Mouse (Mus musculus): ENCODE data around the gene Rab1a. TPM values are rescaled to one million over a fixed set of nuclear protein-coding genes. Genes with fewer than 3 reads are reported as not detected.
"Not testable (repeated sequence)": the region's sequence is repeated elsewhere in the genome, so short reads cannot be mapped to it uniquely, and the experiment has no call there.

Gene Rab1a
- total and polyA plus RNA-seq, 2 experiments: 50.4 to 93.4 TPM

- peaks cover 2% of the 10 kb centered on the region; the same call in 1 of the 2 replicates for H3K36me3 ChIP-seq (ENCODE audit: control insufficient read depth, insufficient read depth, low read length)
- TF ChIP-seq CTCF (IDR thresholded peaks at IDR 0.05; ENCODE audit: low read depth, low read length): no peak
- no peak for TF ChIP-seq POLR2A (IDR thresholded peaks at IDR 0.05; ENCODE audit: extremely low read depth, insufficient read depth, low read length)
- no peak overlapping the region for H3K9ac ChIP-seq (ENCODE audit: low read depth, low read length)
- WGBS: 59% methylated on average over 2 of the region's 2 CpGs
- H3K27me3 ChIP-seq (ENCODE audit: control insufficient read depth, insufficient read depth, low read length): no peaks in the 10 kb centered on the region
- no peak for DNase-seq (ENCODE audit: extremely low read depth, low read depth, low spot score)
- H3K79me2 ChIP-seq (ENCODE audit: control insufficient read depth, insufficient read depth, low read length): peaks cover 54% of the 10 kb centered on the region; the same call in 1 of the 2 replicates
- no peak overlapping the region for H3K4me3 ChIP-seq (ENCODE audit: insufficient read depth, low read depth, low read length)
- H3K4me1 ChIP-seq (ENCODE audit: control insufficient read depth, insufficient read depth, low read length): peaks cover 49% of the 10 kb centered on the region
- H3K27ac ChIP-seq (replicated peaks; ENCODE audit: insufficient read depth, low read depth, low read length): no peak overlapping the region
Measured at GRCm38 (mm10) chr11:20207589-20207988, 6.4 kb downstream of the Rab1a start.

- peaks cover 61% of the 10 kb centered on the region for H3K79me2 ChIP-seq (ENCODE audit: control insufficient read depth, insufficient read depth, low read length)
- DNase-seq (ENCODE audit: extremely low read depth, low read depth, low spot score): no peak
- no peak overlapping the region for H3K9ac ChIP-seq (ENCODE audit: low read depth, low read length)
- no peak for TF ChIP-seq POLR2A (IDR thresholded peaks at IDR 0.05; ENCODE audit: extremely low read depth, insufficient read depth, low read length)
- peaks cover 27% of the 10 kb centered on the region for H3K4me1 ChIP-seq (ENCODE audit: control insufficient read depth, insufficient read depth, low read length)
- WGBS: 53% methylated on average over 2 of the region's 2 CpGs
- no peak overlapping the region for H3K27ac ChIP-seq (replicated peaks; ENCODE audit: insufficient read depth, low read depth, low read length)
- peaks cover 20% of the 10 kb centered on the region for H3K36me3 ChIP-seq (ENCODE audit: control insufficient read depth, insufficient read depth, low read length)
- no peak overlapping the region for H3K4me3 ChIP-seq (ENCODE audit: insufficient read depth, low read depth, low read length)
- H3K27me3 ChIP-seq (ENCODE audit: control insufficient read depth, insufficient read depth, low read length): no peaks in the 10 kb centered on the region
Measured at GRCm38 (mm10) chr11:20211838-20212237, 10.6 kb downstream of the Rab1a start.

- Histone ChIP-seq H3K36me3 (ENCODE audit: control insufficient read depth, insufficient read depth, low read length) (peaks cover 39% of the 10 kb centered on the region), H3K4me1 (ENCODE audit: control insufficient read depth, insufficient read depth, low read length) (peaks cover 29% of the 10 kb centered on the region), H3K9ac (ENCODE audit: low read depth, low read length) (no peak overlapping the region), H3K27ac (replicated peaks; ENCODE audit: insufficient read depth, low read depth, low read length) (no peak overlapping the region), H3K79me2 (ENCODE audit: control insufficient read depth, insufficient read depth, low read length) (peaks cover 58% of the 10 kb centered on the region), H3K4me3 (ENCODE audit: insufficient read depth, low read depth, low read length) (no peak overlapping the region), H3K27me3 (ENCODE audit: control insufficient read depth, insufficient read depth, low read length) (no peaks in the 10 kb centered on the region)
- DNase-seq (ENCODE audit: extremely low read depth, low read depth, low spot score): no peak
- 97% methylated on average over 1 of the region's 1 CpGs for WGBS
- TF ChIP-seq POLR2A (IDR thresholded peaks at IDR 0.05; ENCODE audit: extremely low read depth, insufficient read depth, low read length): no peak
- peak; percentile 61 for TF ChIP-seq CTCF (IDR thresholded peaks at IDR 0.05; ENCODE audit: low read depth, low read length)
Measured at GRCm38 (mm10) chr11:20214779-20215178, 13.5 kb downstream of the Rab1a start.

GRCm38 (mm10) chr11:20216415-20216814 is 15.2 kb downstream of the Rab1a start:
- Histone ChIP-seq H3K27ac (replicated peaks; ENCODE audit: insufficient read depth, low read depth, low read length) (no peak overlapping the region), H3K9ac (ENCODE audit: low read depth, low read length) (no peak overlapping the region), H3K36me3 (ENCODE audit: control insufficient read depth, insufficient read depth, low read length) (peaks cover 51% of the 10 kb centered on the region), H3K4me3 (ENCODE audit: insufficient read depth, low read depth, low read length) (no peak overlapping the region), H3K27me3 (ENCODE audit: control insufficient read depth, insufficient read depth, low read length) (no peaks in the 10 kb centered on the region), H3K4me1 (ENCODE audit: control insufficient read depth, insufficient read depth, low read length) (peaks cover 19% of the 10 kb centered on the region), H3K79me2 (ENCODE audit: control insufficient read depth, insufficient read depth, low read length) (peaks cover 55% of the 10 kb centered on the region)
- no peak for DNase-seq (ENCODE audit: extremely low read depth, low read depth, low spot score)
- TF ChIP-seq CTCF (IDR thresholded peaks at IDR 0.05; ENCODE audit: low read depth, low read length): 0 out of 2 replicates have a peak, but pooled peaks have one; percentile 23
- no peak for TF ChIP-seq POLR2A (IDR thresholded peaks at IDR 0.05; ENCODE audit: extremely low read depth, insufficient read depth, low read length)
- 88% methylated on average over 4 of the region's 4 CpGs for whole genome bisulfite sequencing

- WGBS: 90% methylated on average over 1 of the region's 1 CpGs
- Histone ChIP-seq H3K27me3 (ENCODE audit: control insufficient read depth, insufficient read depth, low read length) (no peaks in the 10 kb centered on the region), H3K27ac (replicated peaks; ENCODE audit: insufficient read depth, low read depth, low read length) (no peak overlapping the region), H3K79me2 (ENCODE audit: control insufficient read depth, insufficient read depth, low read length) (peaks cover 50% of the 10 kb centered on the region), H3K9ac (ENCODE audit: low read depth, low read length) (no peak overlapping the region), H3K4me3 (ENCODE audit: insufficient read depth, low read depth, low read length) (no peak overlapping the region), H3K4me1 (ENCODE audit: control insufficient read depth, insufficient read depth, low read length) (peaks cover 15% of the 10 kb centered on the region), H3K36me3 (ENCODE audit: control insufficient read depth, insufficient read depth, low read length) (peaks cover 54% of the 10 kb centered on the region)
- TF ChIP-seq CTCF (IDR thresholded peaks at IDR 0.05; ENCODE audit: low read depth, low read length) (no peak), POLR2A (IDR thresholded peaks at IDR 0.05; ENCODE audit: extremely low read depth, insufficient read depth, low read length) (no peak)
- DNase-seq (ENCODE audit: extremely low read depth, low read depth, low spot score): no peak
Measured at GRCm38 (mm10) chr11:20217227-20217626, 16.0 kb downstream of the Rab1a start.

GRCm38 (mm10) chr11:20221671-20222070 is 20.4 kb downstream of the Rab1a start:
- not testable (repeated sequence) for H3K27ac ChIP-seq (replicated peaks; ENCODE audit: insufficient read depth, low read depth, low read length); H3K27me3 ChIP-seq (ENCODE audit: control insufficient read depth, insufficient read depth, low read length); H3K9ac ChIP-seq (ENCODE audit: low read depth, low read length); DNase-seq (ENCODE audit: extremely low read depth, low read depth, low spot score); H3K4me3 ChIP-seq (ENCODE audit: insufficient read depth, low read depth, low read length)
- Histone ChIP-seq H3K4me1 (ENCODE audit: control insufficient read depth, insufficient read depth, low read length) (peaks cover 11% of the 10 kb centered on the region), H3K79me2 (ENCODE audit: control insufficient read depth, insufficient read depth, low read length) (peaks cover 21% of the 10 kb centered on the region), H3K36me3 (ENCODE audit: control insufficient read depth, insufficient read depth, low read length) (peaks cover 75% of the 10 kb centered on the region)
- WGBS: no CpG with 5 or more reads among the region's 1 CpGs

All from liver, adult 2 months (tissue).